Mouse (Mus musculus): ENCODE measurements around the gene Tmem199. TPM values are rescaled to one million over a fixed set of nuclear protein-coding genes. Genes with fewer than 3 reads are reported as not detected.

Tmem199 gene
- polyA plus RNA-seq (2015; fragmentation: Nextera tagmentation; extraction: Ambion mirVana), result 23.5 and 23.7 TPM in 2 replicates

DNA sequence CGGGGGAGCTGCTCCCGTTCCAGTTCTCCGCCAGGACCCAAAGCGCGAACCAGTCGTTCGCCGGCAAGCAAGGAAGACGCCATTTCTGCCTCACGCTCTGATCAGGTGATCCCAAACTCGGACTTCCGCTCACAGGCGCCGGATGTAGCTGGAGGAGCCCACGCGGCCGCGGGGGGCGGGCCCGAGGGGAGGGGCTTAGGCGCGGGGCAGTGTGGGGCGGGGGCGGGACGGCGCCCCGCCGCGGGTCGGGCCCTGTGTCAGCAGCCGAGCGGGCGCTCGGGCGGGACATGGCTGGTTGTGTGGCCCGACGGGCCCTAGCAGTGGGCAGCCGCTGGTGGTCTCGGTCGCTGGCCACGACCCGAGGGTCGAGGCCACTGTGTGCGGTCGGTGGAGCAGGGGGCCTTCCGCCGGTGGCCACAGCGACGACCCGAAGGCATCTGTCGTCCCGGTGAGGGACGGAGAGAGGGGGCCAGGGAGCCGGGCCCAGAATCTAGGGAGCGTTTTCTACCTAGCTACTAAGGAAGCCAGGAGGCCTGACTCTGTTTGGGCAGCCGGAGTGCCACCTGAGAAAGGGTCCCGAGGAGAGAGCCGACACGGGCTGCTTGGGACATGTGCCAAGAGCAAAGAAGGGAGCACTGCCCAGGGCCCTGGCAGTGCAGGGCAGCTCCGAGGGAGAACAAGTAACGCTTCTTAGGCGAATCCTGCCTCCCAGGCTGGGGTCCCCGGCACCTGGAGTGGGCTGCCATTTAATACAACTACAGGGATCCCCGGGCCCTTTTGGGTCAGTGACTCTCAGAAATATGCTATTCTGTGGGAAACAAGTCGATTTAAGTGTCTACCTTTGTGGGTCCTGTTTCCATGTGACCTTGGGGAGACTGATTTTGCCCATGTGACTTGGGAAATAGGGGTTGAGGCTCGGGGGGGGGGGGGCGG, at the start of gene Tmem199, which contains the start of gene Poldip2:
Tmem199 (minus strand) TSS at position 148 of the 933 bp plus-strand sequence.
Poldip2 (plus strand) TSS at position 169 of the 933 bp plus-strand sequence.

GRCm38 (mm10) chr11:78550168-78551058, 38.4 kb upstream of the Tmem199 start, which contains the start of gene Tmem97:
Gene Tmem97, minus strand, starts transcription at chr11:78550777.

DNA sequence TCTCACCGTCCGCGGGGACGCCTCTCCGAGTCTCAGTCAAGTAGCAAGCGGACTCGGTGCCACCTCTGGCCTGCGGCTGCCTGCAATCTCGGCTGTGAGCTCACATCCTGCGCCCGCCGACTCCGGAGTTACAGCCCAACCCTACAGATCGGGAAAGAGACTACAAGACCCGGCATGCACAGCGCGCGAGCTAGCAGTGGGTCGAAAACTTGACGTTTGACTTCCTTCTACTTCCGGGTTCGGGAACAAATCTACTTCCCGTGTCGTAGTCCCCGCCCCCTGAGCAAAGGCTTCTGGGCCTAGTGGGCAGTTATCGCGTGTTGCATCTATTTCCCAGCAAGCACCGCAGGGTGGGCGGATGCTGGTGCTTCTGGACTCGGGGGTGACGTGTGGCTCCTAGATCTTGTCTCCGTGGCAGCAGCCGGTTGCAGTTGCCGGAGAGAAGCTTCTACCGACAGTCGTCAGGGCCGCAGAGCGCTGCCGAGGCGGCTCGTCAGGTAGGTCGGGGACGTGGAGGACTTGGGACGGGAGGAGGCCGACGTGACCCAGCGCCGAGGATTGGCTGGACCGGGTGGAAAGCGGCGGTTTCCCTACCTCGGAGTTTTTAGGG, 24.2 kb upstream of the Tmem199 start, which contains the start of the genes Tnfaip1 and Ift20:
Tnfaip1 (minus strand) TSS at position 253 of the 610 bp plus-strand sequence.
Ift20 (plus strand) TSS at position 282 of the 610 bp plus-strand sequence.

DNA sequence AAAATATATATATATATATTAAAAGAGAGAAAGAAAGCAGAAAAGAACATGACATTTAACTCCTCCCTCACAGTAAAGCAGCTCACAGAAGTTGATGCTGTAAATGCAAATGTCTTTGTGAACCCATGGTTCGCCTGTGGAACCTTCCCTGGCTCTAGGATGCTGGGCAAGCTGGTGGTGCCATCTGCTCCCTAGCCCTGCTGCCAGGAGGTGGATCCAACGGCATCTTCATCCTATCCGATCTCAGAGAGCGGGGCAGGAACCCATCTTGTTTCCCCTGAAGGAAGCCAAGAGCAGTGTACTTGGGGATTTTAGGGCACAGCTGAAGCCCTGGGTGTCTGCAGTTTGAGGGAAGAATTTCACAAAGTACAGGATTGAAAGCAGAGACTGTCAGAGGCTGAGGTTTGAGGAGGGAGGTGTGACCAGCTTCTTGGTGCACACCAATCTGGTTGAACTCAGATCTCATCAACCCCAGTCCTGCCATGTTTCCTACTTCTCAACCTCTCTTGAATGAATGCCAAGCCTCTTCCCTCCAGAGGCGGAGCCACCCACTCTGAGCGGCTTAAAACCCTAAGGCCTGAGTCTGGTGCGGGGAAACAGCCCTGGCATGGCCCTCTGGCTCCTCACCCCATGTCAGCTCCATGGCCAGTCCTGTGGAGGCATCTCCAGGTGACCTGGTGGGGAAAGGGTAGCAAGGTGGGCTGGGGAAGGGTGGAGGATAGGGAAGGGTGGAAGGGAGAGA, 8.9 kb downstream of the Tmem199 start, which contains the start of gene Sebox:
Sebox (plus strand) TSS at position 539 of the 742 bp plus-strand sequence.

GRCm38 (mm10) chr11:78499004-78499403, 13.0 kb downstream of the Tmem199 start, which contains the start of gene Vtn:
Gene Vtn, plus strand, starts transcription at chr11:78499091.

GRCm38 (mm10) chr11:78497544-78498522, 14.1 kb downstream of the Tmem199 start, which contains the start of gene Sarm1:
Gene Sarm1, minus strand, starts transcription at chr11:78497754.

DNA sequence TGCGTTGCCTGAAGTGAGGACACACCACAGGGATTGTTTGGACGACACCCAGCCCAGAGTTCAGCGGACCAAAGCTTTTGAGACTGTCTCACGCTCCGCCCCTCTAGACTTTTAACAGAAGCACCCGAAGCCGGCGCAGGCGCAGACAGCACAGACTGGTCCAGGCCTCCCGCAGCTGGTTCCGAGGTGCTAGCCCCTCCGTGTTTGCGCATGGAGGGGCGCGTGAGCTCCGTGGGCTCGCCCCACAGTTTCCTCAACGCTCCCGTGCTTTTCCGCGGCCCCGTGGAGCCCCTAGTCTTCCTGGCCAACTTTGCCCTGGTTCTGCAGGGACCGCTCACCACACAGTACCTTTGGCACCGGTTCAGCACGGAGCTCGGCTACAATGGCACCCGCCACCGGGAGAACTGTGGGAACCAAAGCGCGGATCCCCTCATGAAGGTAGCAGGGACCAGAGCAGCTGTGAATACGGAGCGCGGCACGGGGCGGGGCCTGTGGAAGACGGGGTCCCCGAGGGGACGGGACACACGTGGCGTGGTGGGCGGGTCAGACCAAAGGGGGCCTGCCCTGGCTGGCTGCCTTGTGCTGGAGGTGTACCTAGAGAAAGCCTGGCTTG, 46.3 kb downstream of the Tmem199 start, which contains the start of gene Slc46a1:
Slc46a1 (plus strand) TSS at position 130 of the 613 bp plus-strand sequence.

Other genes starting within 250 kb of the Tmem199 start
- gene BC030499, start 221.3 kb downstream of the Tmem199 start, polyA plus RNA-seq (2015; fragmentation: Nextera tagmentation; extraction: Ambion mirVana), result 0.28 and 0.48 TPM in 2 replicates
- gene Spag5, start 210.6 kb downstream of the Tmem199 start, polyA plus RNA-seq (2015; fragmentation: Nextera tagmentation; extraction: Ambion mirVana), result 32.4 and 32.5 TPM in 2 replicates
- gene Aldoc, start 189.2 kb downstream of the Tmem199 start, polyA plus RNA-seq (2015; fragmentation: Nextera tagmentation; extraction: Ambion mirVana), result 1.4 and 1.7 TPM in 2 replicates
- gene Pigs, start 183.8 kb downstream of the Tmem199 start, polyA plus RNA-seq (2015; fragmentation: Nextera tagmentation; extraction: Ambion mirVana), result 30.3 and 30.6 TPM in 2 replicates
- 42.3 and 46.7 TPM in 2 replicates for gene Unc119, start 168.7 kb downstream of the Tmem199 start, polyA plus RNA-seq (2015; fragmentation: Nextera tagmentation; extraction: Ambion mirVana)
- not detected in 2 replicates for gene Foxn1, start 125.6 kb downstream of the Tmem199 start, polyA plus RNA-seq (2015; fragmentation: Nextera tagmentation; extraction: Ambion mirVana)
- 0.08 TPM in 1 of 2 replicates, not detected in the other for gene Slc13a2, start 90.0 kb downstream of the Tmem199 start, polyA plus RNA-seq (2015; fragmentation: Nextera tagmentation; extraction: Ambion mirVana)
- gene Slc46a1, start 46.5 kb downstream of the Tmem199 start, polyA plus RNA-seq (2015; fragmentation: Nextera tagmentation; extraction: Ambion mirVana), result 2.3 and 3.3 TPM in 2 replicates
- gene Sarm1, start 14.4 kb downstream of the Tmem199 start, polyA plus RNA-seq (2015; fragmentation: Nextera tagmentation; extraction: Ambion mirVana), result 0.04 TPM in 1 of 2 replicates, not detected in the other
- gene Vtn, start 13.1 kb downstream of the Tmem199 start, polyA plus RNA-seq (2015; fragmentation: Nextera tagmentation; extraction: Ambion mirVana), result 0.30 and 0.61 TPM in 2 replicates
- not detected in 2 replicates for gene Sebox, start 8.7 kb downstream of the Tmem199 start, polyA plus RNA-seq (2015; fragmentation: Nextera tagmentation; extraction: Ambion mirVana)
- gene Poldip2, start within 50 bp of the Tmem199 start, polyA plus RNA-seq (2015; fragmentation: Nextera tagmentation; extraction: Ambion mirVana), result 72.2 and 74.8 TPM in 2 replicates
- 10.6 and 15.0 TPM in 2 replicates for gene Tnfaip1, start 24.2 kb upstream of the Tmem199 start, polyA plus RNA-seq (2015; fragmentation: Nextera tagmentation; extraction: Ambion mirVana)
- 87.4 and 93.9 TPM in 2 replicates for gene Ift20, start 24.2 kb upstream of the Tmem199 start, polyA plus RNA-seq (2015; fragmentation: Nextera tagmentation; extraction: Ambion mirVana)
- 37.9 and 39.6 TPM in 2 replicates for gene Tmem97, start 38.6 kb upstream of the Tmem199 start, polyA plus RNA-seq (2015; fragmentation: Nextera tagmentation; extraction: Ambion mirVana)
- gene Nlk, start 185.2 kb upstream of the Tmem199 start, polyA plus RNA-seq (2015; fragmentation: Nextera tagmentation; extraction: Ambion mirVana), result 8.7 and 11.1 TPM in 2 replicates
- 26.1 and 29.7 TPM in 2 replicates for gene Ccnq, start 239.6 kb upstream of the Tmem199 start, polyA plus RNA-seq (2015; fragmentation: Nextera tagmentation; extraction: Ambion mirVana)